Mouse (Mus musculus): ENCODE results near the gene Dlx6.

Gene Dlx6

GRCm38 (mm10) chr6:6863160-6863870 is at the start of gene Dlx6:
TSS of gene Dlx6 (plus strand) at chr6:6863334.
- DNase-seq (ENCODE audit: low spot score) = no peak

- no peak for DNase-seq (ENCODE audit: low spot score)
Observed at GRCm38 (mm10) chr6:6816821-6817220, 46.3 kb upstream of the Dlx6 start.

- DNase-seq (ENCODE audit: low spot score) = no peak
Observed at GRCm38 (mm10) chr6:6818036-6818788, 44.9 kb upstream of the Dlx6 start.

GRCm38 (mm10) chr6:6819134-6819533 is 44.0 kb upstream of the Dlx6 start:
- no peak for DNase-seq (ENCODE audit: low spot score)

- no peak for DNase-seq (ENCODE audit: low spot score)
Observed at GRCm38 (mm10) chr6:6825313-6825712, 37.8 kb upstream of the Dlx6 start.

- no peak for DNase-seq (ENCODE audit: low spot score)
Observed at GRCm38 (mm10) chr6:6826861-6827260, 36.3 kb upstream of the Dlx6 start.

GRCm38 (mm10) chr6:6830446-6830845 is 32.7 kb upstream of the Dlx6 start:
- DNase-seq (ENCODE audit: low spot score) = no peak

- no peak for DNase-seq (ENCODE audit: low spot score)
Observed at GRCm38 (mm10) chr6:6833301-6833700, 29.8 kb upstream of the Dlx6 start.

- DNase-seq (ENCODE audit: low spot score) = no peak
Observed at GRCm38 (mm10) chr6:6848541-6848940, 14.6 kb upstream of the Dlx6 start.

- no peak for DNase-seq (ENCODE audit: low spot score)
Observed at GRCm38 (mm10) chr6:6849744-6850143, 13.4 kb upstream of the Dlx6 start.

GRCm38 (mm10) chr6:6850324-6851060 is 12.6 kb upstream of the Dlx6 start:
- DNase-seq (ENCODE audit: low spot score) = no peak

GRCm38 (mm10) chr6:6851166-6851565 is 12.0 kb upstream of the Dlx6 start:
- DNase-seq (ENCODE audit: low spot score) = no peak

GRCm38 (mm10) chr6:6852944-6853343 is 10.2 kb upstream of the Dlx6 start:
- DNase-seq (ENCODE audit: low spot score) = no peak

- DNase-seq (ENCODE audit: low spot score) = no peak
Observed at GRCm38 (mm10) chr6:6854176-6854575, 9.0 kb upstream of the Dlx6 start.

- DNase-seq (ENCODE audit: low spot score) = no peak
Observed at GRCm38 (mm10) chr6:6854902-6855745, 8.0 kb upstream of the Dlx6 start.

GRCm38 (mm10) chr6:6855746-6856185 is 7.4 kb upstream of the Dlx6 start:
- DNase-seq (ENCODE audit: low spot score) = no peak

GRCm38 (mm10) chr6:6856316-6856715 is 6.8 kb upstream of the Dlx6 start:
- DNase-seq (ENCODE audit: low spot score) = no peak

GRCm38 (mm10) chr6:6856881-6857280 is 6.3 kb upstream of the Dlx6 start:
- no peak for DNase-seq (ENCODE audit: low spot score)

GRCm38 (mm10) chr6:6857766-6858165 is 5.4 kb upstream of the Dlx6 start:
- DNase-seq (ENCODE audit: low spot score) = no peak

GRCm38 (mm10) chr6:6858571-6858970 is 4.6 kb upstream of the Dlx6 start:
- no peak for DNase-seq (ENCODE audit: low spot score)

GRCm38 (mm10) chr6:6859111-6859949 is 3.8 kb upstream of the Dlx6 start:
- no peak for DNase-seq (ENCODE audit: low spot score)
